Mouse (Mus musculus): ENCODE data around the gene Aspdh. TPM values are rescaled to one million over a fixed set of nuclear protein-coding genes. Genes with fewer than 3 reads are reported as not detected.

Gene Aspdh
- total RNA-seq, 2 experiments from 2014 or later = 1.00 to 1.1 TPM

DNA sequence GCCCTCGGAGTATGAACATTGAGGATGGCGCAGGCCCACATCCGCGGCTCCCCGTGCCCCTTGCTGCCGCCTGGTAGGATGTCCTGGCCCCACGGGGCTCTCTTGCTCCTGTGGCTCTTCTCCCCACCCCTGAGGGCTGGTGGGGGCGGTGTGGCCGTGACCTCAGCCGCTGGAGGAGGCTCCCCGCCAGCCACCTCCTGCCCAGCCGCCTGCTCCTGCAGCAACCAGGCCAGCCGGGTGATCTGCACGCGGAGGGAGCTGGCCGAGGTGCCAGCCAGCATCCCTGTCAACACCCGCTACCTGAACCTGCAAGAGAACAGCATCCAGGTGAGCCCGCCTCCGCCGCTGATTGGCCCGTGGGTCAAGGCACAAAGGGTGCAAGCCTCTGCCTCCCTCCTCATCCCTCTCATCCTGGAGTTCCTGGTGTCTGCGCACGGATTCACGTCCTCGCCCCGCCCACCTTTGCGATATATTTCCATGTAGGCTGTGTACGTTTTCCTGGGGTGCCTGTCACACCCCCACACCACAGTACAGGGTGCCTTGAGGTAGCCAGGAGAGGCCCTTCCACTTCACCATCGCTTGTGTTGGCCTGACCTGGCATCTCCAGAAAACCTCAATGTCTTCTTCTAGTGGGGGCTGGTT lies 20.2 kb upstream of the Aspdh start:
- no peak for DNase-seq
- intact Hi-C loops (cut with DNase I) = loop anchor here (5.0 kb wide), 1 partner anchor 42 kb away; no protein-coding TSS in a partner anchor

- intact Hi-C loops (cut with DNase I) = loop anchor here (5.0 kb wide), 1 partner anchor 42 kb away; no protein-coding TSS in a partner anchor
- no peak for DNase-seq
Measured at GRCm38 (mm10) chr7:44445528-44445923, 19.7 kb upstream of the Aspdh start.

DNA sequence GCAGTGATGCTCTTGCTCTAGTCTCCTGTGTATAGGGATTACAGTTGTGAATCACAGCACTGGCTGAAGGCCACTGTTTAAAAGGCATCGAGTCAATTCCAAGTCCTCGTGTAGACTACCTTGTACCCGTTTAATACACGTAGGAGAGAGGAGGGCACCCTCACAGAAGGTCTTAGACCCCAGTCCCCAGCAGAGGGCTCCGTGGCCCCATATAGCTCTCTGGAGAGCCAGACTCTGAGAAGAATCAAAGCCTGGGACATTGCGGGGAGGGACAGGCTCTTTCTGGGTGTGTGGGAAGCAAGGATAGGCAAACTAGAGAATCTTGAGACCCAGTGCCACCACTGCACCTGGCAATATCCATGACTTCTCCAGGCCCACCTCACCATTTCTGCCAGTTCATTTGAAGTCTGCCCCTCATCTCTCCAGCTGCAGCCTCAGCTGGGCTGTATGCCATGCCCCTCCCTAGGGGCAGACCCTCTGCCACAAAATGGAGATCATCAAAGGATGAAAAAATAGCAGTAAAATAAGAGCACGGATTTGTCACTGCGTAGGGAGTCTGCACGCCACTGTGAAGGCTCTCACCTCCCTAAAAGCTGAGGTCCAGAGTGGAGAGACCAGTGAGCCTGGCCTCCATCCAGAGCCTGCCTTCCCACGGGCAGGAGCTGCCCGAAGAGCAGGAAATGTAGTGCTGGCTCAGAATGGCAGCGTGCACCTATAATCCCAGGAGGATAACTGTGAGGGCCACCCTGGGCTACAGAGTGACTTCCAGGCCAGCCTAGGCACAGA lies 18.9 kb upstream of the Aspdh start:
- DNase-seq = no peak
- intact Hi-C loops (cut with DNase I) = loop anchor here (5.0 kb wide), 1 partner anchor 41 kb away; no protein-coding TSS in a partner anchor

- DNase-seq = no peak
- intact Hi-C loops (cut with DNase I) = loop anchor here (5.0 kb wide), 1 partner anchor 1754 kb away; no protein-coding TSS in a partner anchor
Measured at GRCm38 (mm10) chr7:44453256-44453655, 11.9 kb upstream of the Aspdh start.

- DNase-seq = no peak
- intact Hi-C loops (cut with DNase I) = no loop called here
Measured at GRCm38 (mm10) chr7:44456302-44456701, 8.9 kb upstream of the Aspdh start.

DNA sequence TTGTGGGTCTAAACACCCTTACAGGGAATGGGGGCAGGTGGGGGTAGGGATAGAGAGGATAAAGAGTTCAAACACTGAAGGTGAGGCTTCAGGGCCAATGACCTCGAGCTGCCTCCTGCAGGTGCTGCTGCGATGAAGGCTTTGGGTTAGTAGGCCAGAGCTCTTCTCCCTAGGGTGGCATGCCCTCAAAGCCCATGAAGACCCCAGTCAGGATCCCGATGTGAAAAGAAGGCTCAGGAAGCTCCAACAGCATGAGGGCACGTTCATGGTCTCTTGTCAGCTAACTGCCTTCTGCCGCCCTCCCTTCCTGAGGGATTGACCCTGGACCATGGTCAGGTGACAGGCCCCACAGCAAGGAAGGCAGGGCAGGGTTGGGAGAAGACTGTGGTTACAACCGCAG lies 5.1 kb upstream of the Aspdh start:
- intact Hi-C loops (cut with DNase I) = no loop called here
- DNase-seq = no peak

- intact Hi-C loops (cut with DNase I) = no loop called here
Measured at GRCm38 (mm10) chr7:44460767-44461502, 4.3 kb upstream of the Aspdh start.

DNA sequence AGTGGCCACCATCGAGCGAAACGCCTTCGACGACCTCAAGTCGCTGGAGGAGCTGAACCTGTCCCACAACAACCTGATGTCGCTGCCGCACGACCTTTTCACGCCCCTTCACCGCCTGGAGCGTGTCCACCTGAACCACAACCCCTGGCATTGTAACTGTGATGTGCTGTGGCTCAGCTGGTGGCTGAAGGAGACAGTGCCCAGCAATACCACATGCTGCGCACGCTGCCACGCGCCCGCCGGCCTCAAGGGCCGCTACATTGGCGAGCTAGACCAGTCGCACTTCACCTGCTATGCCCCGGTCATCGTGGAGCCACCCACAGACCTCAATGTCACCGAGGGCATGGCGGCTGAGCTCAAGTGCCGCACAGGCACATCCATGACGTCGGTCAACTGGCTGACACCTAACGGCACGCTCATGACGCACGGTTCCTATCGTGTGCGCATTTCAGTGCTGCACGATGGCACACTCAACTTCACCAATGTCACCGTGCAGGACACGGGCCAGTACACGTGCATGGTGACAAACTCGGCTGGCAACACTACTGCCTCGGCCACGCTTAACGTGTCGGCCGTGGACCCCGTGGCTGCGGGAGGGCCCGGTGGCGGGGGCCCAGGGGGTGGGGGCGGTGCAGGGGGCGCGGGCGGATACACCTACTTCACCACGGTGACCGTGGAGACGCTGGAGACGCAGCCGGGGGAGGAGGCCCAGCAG lies 3.5 kb upstream of the Aspdh start:
- DNase-seq = no peak
- intact Hi-C loops (cut with DNase I) = no loop called here

More at GRCm38 (mm10) chr7:44460767-44461502, 4.3 kb upstream of the Aspdh start:
- no peak for DNase-seq

DNA sequence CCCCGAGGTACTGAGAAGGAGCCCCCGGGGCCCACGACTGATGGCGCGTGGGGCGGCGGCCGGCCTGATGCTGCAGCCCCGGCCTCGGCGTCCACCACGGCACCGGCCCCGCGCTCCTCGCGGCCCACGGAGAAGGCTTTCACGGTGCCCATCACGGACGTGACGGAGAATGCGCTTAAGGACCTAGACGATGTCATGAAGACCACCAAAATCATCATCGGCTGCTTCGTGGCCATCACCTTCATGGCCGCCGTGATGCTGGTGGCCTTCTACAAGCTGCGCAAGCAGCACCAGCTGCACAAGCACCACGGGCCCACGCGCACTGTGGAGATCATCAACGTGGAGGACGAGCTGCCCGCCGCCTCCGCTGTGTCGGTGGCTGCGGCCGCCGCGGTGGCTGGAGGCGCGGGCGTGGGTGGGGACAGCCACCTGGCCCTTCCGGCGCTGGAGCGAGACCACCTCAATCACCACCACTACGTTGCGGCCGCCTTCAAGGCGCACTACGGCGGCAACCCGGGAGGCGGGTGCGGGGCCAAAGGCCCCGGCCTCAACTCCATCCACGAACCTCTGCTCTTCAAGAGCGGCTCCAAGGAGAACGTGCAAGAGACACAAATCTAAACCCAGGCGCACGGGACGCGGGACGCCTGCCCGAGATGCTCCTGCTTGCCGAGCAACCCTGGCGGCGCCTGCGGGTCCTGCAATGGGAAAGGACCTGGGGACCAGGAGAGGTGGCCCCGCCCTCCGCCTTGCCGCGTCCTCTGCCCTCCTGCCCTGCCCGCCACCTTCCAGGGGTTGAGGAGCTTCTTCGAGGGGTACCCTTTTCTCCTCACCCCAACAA lies 2.8 kb upstream of the Aspdh start:
- intact Hi-C loops (cut with DNase I) = no loop called here

GRCm38 (mm10) chr7:44463056-44463425 lies 2.1 kb upstream of the Aspdh start:
- no peak for DNase-seq
- intact Hi-C loops (cut with DNase I) = no loop called here

More for the DNA sequence above, 2.8 kb upstream of the Aspdh start:
- no peak for DNase-seq

- no peak for DNase-seq
- intact Hi-C loops (cut with DNase I) = no loop called here
Measured at GRCm38 (mm10) chr7:44463556-44464225, 1.5 kb upstream of the Aspdh start.

DNA sequence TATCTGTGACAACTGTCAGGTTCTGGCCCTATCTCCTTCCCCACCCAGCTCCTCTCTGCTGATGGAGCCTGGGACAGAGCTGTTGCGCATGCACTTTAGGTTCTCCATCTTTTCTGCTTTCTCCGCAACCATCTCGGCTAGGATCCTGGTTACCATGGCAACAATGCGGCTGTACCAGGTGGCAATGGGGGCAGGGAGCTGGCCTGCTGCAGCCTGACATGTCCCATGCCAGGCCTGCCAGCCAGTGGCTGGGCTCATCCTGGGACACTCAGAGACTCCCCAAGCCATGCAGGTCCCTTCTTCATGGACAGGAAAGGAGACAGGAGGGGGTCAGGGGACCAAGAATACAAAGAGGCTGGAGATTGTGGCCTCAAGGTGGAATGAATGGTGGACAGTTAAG lies 680 bp upstream of the Aspdh start:
- no peak for DNase-seq

GRCm38 (mm10) chr7:44466006-44466887 lies 1.1 kb downstream of the Aspdh start:
- intact Hi-C loops (cut with DNase I) = loop anchor here (5.0 kb wide), 1 partner anchor 94 kb away; no protein-coding TSS in a partner anchor
- no peak for DNase-seq

More for the DNA sequence above, 680 bp upstream of the Aspdh start:
- intact Hi-C loops (cut with DNase I) = no loop called here

DNA sequence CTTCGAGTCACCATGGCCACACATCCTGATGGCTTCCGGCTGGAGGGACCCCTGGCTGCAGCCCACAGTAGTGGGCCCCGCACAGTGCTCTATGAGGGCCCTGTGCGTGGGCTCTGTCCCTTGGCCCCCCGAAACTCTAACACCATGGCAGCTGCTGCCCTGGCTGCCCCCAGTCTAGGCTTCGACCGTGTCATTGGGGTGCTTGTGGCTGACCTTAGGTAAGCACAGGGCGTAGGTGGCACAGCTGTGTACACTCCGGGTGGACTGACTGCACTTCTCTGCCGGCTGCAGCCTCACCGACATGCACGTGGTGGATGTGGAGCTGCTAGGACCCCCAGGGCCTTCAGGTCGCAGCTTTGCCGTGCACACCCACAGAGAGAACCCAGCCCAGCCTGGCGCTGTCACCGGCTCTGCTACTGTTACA lies 1.7 kb downstream of the Aspdh start:
- no peak for DNase-seq
- intact Hi-C loops (cut with DNase I) = loop anchor here (5.0 kb wide), 1 partner anchor 95 kb away; no protein-coding TSS in a partner anchor

GRCm38 (mm10) chr7:44467811-44468411 lies 2.7 kb downstream of the Aspdh start, which contains the start of gene Josd2:
Gene Josd2 (plus strand): TSS chr7:44467980.
- intact Hi-C loops (cut with DNase I) = loop anchor here (5.0 kb wide), 1 partner anchor 96 kb away; no protein-coding TSS in a partner anchor
- DNase-seq = peak; percentile 90 to 93

DNA sequence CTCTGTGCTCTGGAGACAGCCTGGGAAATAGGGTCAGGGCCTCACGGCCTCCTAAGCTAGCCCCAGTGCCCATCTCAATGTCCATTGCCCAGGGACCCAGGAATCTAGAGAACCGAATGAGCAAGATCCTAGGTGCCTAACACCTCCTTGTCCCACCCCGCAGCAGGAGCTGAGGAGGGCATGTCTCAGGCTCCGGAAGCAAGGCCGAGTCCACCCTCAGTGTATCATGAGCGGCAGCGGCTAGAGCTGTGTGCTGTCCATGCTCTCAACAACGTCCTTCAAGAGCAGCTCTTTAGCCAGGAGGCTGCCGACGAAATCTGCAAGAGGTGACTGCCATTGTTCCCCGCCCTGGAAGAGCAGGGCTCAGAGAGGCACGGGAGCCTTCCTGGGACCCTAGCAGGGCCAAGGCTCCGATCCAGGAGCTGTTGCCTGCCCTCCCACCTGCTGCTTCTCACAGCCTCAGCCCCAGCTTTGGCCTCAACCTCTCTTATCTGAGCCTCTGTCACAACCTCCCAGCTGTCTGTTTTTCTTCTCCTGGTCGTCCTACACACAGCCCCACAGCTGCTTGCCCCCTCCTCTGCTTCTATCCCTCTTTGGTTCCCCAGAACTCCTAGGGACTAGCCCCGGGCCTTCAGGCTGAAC lies 3.6 kb downstream of the Aspdh start:
- intact Hi-C loops (cut with DNase I) = loop anchor here (5.0 kb wide), 1 partner anchor 96 kb away; no protein-coding TSS in a partner anchor
- no peak for DNase-seq

All from heart, postnatal 14 days (tissue).